Mouse (Mus musculus) cortical plate, adult 2 months (tissue): ENCODE results near the gene Fam104a. TPM values are rescaled to one million over a fixed set of nuclear protein-coding genes. Genes with fewer than 3 reads are reported as not detected.

Experiments used
- H3K27ac ChIP-seq: fragments of 200-500 bp; 2 replicates; pipeline ENCODE4 v1.5.1; 2012; ENCODE audit warnings: low read length, control low read depth, inconsistent platforms; ENCODE audit not compliant: insufficient read depth
- H3K4me1 ChIP-seq: fragments of 200-500 bp; 2 replicates; pipeline ENCODE4 v1.6.1; 2011; ENCODE audit warnings: low read length; ENCODE audit not compliant: control insufficient read depth, insufficient read depth
- H3K4me3 ChIP-seq: fragments of 200-500 bp; 2 replicates; pipeline ENCODE4 v1.5.1; 2011; ENCODE audit warnings: mild to moderate bottlenecking, low read length, control low read depth; ENCODE audit not compliant: insufficient read depth
- CTCF ChIP-seq: fragments of 200-500 bp; IDR thresholded peaks from 2 replicates; pipeline ENCODE4 v1.5.1; 2011; ENCODE audit warnings: mild to moderate bottlenecking, control low read depth, low read length; ENCODE audit not compliant: insufficient read depth; ENCODE audit errors: extremely low read depth
- POLR2A ChIP-seq: fragments of 200-500 bp; IDR thresholded peaks from 2 replicates; pipeline ENCODE4 v1.6.1; 2011; ENCODE audit warnings: mild to moderate bottlenecking, low read length, control low read depth; ENCODE audit not compliant: insufficient read depth; ENCODE audit errors: extremely low read depth
- polyA plus RNA-seq: library from polyadenylated mRNA; depleted of rRNA; stranded (reverse); fragments of >200 nt; gene quantifications from 2 replicates; pipeline ENCODE4 v1.2.3, GENCODE M21; 2012

Fam104a gene
- polyA plus RNA-seq, 1 experiment: 28.6 TPM

DNA sequence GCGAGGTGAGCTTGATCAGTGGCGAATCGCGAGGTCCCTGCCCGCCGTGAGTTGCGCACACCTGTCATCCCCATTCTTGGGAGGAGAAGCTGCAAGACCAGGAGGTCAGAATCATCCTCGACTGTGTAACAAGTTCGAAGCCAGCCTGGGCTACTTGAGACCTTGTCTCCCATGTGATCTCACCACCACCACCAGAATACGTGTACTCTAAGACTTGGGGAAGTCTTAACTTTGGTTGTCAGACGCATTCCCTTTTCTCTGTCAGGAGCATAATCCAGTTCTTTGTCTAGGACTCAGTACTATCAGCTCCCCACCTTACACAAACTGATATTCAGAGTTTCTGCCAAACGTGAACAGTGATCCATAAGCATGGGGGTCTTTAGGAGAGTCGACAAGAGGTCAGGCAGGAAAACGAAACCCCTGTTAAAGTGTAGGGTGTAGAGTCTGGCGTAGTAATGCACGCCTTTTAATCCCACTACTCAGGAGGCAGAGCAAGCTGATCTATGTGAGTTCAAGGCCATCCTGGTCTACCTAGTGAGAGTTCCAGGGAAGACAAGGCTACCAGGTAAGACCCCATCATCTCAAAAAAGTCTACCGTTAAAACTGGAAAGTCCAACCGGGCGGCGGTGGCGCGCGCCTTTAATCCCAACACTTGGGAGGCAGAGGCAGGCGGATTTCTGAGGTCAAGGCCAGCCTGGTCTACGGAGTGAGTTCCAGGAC is 912 bp upstream of the Fam104a start:
- TF ChIP-seq POLR2A: no peak
- no peak for TF ChIP-seq CTCF
- H3K4me1 ChIP-seq: peaks cover 2% of the 10 kb centered on the region; the same call in 1 of the 2 replicates
- peak overlapping the region; percentile 73 for H3K4me3 ChIP-seq
- H3K27ac ChIP-seq: peak overlapping the region; percentile 87; the same call in 1 of the 2 replicates

DNA sequence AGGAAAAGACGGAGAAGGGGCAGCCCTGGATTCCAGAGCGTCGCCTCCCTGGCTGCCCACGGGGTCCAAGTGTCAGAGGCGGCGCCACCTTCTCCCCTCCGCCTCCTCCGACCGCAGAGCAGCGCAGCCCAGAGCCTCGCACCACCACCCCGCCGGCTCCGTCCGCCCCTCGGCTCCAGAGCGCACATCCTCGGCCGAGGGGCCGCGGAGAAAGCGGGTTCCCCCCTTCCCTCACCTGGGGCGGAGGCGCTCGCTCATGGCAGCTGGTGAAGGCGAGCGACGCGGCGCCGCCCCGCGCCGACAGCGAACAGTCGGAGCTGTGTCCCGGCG is 363 bp downstream of the Fam104a start:
- TF ChIP-seq CTCF (no peak), POLR2A (no peak)
- Histone ChIP-seq H3K4me3 (peak overlapping the region; percentile 73), H3K4me1 (peaks cover 2% of the 10 kb centered on the region; the same call in 1 of the 2 replicates), H3K27ac (peak overlapping the region; percentile 92)

DNA sequence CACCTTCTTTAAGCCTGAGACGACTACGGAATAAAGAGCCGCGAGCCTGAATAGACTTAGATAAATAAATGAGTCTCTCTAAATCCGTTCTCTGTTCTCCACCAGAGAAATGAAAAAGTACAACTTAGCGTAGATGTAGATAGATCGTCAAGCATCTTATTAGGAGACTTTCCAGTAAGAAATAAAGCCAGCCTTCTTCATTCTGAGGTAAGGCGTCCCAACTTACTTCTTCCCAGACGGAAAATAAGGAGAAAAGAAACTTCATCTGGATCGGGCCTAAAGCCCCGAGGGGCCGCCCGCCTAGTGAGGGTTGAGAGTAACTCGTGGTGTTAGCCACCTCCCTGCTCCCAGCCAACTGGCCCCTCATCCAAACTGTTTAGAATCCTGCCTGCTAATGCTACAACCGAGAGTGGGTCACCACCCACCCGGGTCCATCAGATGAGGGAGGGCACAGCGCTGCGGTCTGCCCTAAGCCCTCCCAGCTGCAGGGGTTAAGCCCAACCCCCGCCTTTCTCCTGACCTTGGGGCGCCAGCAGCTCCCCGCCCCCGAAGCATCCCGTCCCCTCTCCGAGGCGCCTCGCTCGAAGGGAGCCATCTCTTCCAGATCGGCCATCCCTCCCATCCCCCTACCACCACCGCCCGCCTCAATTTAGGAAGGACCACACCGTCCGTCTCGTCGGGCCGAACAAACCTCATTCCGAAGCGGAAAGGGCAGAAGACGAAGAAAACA is 893 bp downstream of the Fam104a start:
- peak overlapping the region; percentile 73 for H3K4me3 ChIP-seq
- TF ChIP-seq POLR2A: no peak
- TF ChIP-seq CTCF: no peak
- H3K4me1 ChIP-seq: peaks cover 5% of the 10 kb centered on the region
- H3K27ac ChIP-seq: peak overlapping the region; percentile 92; the same call in 1 of the 2 replicates

DNA sequence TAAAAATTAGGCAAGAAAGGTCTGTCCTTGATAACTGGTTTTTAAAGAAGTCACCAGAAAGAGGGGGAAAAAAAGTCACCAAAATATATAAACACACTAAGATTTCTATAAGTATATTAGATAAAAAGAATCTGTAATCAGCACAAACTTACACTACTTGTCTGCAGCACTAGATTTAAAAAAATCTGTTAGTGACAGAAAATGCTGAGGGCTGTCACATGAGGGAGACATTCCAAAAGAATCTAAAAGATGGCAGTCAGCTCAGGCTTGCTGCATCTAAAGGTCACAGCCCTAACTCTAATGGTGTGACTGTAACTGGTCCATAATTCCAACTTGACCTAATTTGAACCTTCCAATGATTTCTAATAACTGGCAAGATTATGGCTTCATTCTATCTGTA is 2.0 kb downstream of the Fam104a start:
- no peak for TF ChIP-seq CTCF
- no peak for TF ChIP-seq POLR2A
- no peak overlapping the region; the same call in 1 of the 2 replicates for H3K4me3 ChIP-seq
- H3K27ac ChIP-seq: no peak overlapping the region
- peaks cover 5% of the 10 kb centered on the region for H3K4me1 ChIP-seq

DNA sequence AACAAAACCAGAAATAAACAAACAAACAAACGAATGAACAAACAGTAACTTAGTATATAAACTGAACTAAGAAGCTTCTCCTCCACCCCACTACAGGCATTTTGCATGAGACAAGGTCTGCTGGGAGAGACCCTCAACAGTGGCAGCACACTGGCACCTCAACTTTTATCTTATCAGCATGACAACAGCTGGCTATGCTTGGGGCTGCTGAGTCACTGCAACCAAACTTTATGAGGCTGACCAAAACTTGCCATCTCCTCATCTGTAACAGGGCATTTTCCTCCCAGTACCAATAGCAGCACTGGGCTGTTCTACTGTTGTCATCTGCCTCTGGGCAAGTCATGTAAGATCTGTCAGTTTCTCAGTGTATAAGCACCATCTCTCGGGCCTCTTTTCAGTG is 3.0 kb downstream of the Fam104a start:
- Histone ChIP-seq H3K4me1 (peaks cover 5% of the 10 kb centered on the region), H3K4me3 (no peak overlapping the region), H3K27ac (no peak overlapping the region)
- TF ChIP-seq CTCF (no peak), POLR2A (no peak)

DNA sequence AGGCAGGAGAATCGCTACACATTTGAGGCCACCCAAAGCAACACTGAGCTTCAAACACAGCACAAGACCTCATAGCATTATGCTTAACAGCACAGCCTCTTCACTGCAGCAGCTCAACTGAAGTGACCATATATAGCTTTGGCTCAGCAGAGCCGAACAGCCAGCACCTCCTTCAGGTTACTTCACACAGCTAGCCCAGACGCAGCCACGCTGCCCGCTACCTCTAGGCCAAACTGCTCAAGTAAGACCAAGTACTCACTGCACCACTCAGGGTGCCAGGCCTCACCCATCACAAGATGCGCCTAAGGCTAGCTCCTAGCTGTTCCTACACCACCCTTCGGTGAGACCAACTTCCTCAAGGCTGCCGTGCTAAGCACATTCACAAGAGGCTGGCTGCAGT is 5.6 kb downstream of the Fam104a start:
- no peak for TF ChIP-seq CTCF
- no peak for TF ChIP-seq POLR2A
- H3K4me3 ChIP-seq: no peak overlapping the region
- no peak overlapping the region for H3K27ac ChIP-seq
- peaks cover 5% of the 10 kb centered on the region for H3K4me1 ChIP-seq

DNA sequence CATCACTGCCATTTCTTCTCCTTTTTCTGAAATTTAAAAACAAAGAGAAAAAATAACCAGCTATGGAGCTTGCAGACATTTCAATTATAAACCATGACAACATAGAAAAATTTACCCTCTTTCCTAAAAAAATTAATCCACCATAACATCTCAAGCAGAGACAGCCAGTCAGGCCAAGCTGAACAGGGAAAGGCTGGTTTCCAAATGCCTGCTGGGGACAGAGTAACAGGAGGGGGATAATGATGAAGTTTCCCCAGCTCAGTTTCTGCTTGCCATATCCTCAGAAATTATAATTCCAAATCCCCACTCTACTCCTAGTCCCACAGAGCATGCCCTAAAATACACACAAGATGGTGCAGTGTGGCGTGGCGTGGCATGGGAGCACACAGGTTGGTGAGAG is 6.6 kb downstream of the Fam104a start:
- H3K27ac ChIP-seq: no peak overlapping the region
- H3K4me1 ChIP-seq: peaks cover 5% of the 10 kb centered on the region
- TF ChIP-seq POLR2A (no peak), CTCF (no peak)
- no peak overlapping the region for H3K4me3 ChIP-seq

DNA sequence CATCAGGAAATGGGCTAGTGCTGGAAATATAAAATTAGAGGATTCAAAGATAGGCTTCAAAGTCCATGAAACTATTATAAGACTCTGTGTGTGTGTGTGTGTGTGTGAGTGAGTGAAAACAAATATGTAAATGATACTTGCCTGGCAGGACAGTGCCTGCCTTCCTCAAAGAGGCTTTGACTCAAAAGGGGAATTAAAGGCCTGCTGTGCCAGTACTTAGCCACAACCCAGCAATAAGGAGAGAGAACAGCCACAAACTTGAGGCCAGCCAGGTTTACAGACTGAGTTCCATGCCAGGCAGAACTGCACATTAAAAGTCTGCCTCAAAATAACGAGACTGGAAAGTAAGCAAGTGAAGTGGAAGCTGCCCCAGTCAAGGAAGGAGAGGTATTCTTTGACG is 7.1 kb downstream of the Fam104a start:
- no peak overlapping the region for H3K4me3 ChIP-seq
- H3K4me1 ChIP-seq: peaks cover 5% of the 10 kb centered on the region
- TF ChIP-seq POLR2A (no peak), CTCF (no peak)
- no peak overlapping the region for H3K27ac ChIP-seq

DNA sequence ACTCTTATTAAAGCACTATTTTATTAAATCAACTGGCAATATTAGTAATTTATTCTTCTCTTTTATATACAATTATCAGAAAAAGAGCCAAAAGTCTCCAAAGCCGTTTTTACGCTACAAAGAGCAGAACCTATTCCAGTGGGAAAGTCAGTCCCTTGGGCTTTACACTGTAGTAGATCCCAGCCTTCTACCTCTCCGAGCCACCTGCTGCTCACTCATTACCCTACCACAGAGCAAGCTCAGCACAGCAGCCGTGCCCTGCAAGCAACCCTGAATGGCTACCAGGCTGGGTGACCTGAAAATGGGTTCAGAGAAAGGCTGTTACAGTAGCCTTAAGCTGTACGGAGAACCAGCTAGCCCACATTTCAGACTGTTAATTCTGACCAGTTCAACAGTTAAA is 9.4 kb downstream of the Fam104a start:
- H3K4me3 ChIP-seq: no peak overlapping the region
- H3K4me1 ChIP-seq: peaks cover 5% of the 10 kb centered on the region
- TF ChIP-seq POLR2A (no peak), CTCF (no peak)
- no peak overlapping the region for H3K27ac ChIP-seq

DNA sequence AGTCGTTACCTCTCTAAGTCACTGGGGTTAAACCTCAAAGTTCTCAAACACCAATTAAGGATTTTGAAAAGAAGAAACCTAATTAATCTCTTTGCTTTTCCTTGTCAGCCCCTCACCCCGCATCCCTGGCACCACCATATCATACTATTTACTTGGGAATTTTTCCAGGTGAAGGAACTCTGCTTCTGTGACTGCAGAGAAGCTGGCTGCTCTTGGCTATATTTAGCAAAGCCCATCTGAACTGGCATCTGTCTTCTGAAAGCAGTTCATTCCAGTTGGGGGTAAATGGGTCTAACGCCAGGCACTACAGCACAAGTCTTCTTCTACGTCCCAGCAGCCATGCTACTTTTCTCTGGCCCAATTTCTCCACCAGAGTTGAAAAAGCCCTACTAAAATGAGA is 10.3 kb downstream of the Fam104a start:
- Histone ChIP-seq H3K4me3 (no peak overlapping the region), H3K27ac (no peak overlapping the region), H3K4me1 (peaks cover 5% of the 10 kb centered on the region)
- TF ChIP-seq CTCF (no peak), POLR2A (no peak)
